Comparison of ENCODE assay signal across 13 mouse cellular contexts in genomic region chr5:39126270-39126691, GRCm38 (mm10).
DNase-seq lines count a peak whose midpoint lies in the region; ATAC-seq and TF ChIP-seq lines count a peak whose summit lies in the region.
"Had no signal": no experiment of that assay in that cellular context is flagged by ENCODE, and none has a peak within 500 bp of the region (broad histone marks: within the 10 kb centered on the region; RNA-seq: fewer than 3 reads in every experiment).

No protein-coding gene starts in this region.

- no peak for TF ChIP-seq CTCF in forebrain, postnatal 0 days (IDR thresholded peaks at IDR 0.05; ENCODE audit: low read depth)
- no peak for TF ChIP-seq CTCF in thymus, adult 2 months (IDR thresholded peaks at IDR 0.05; ENCODE audit: borderline replicate concordance, control insufficient read depth, extremely low read depth, insufficient read depth, low read length, poor library complexity)

- no peak overlapping the region for H3K9ac ChIP-seq in kidney, embryonic 14.5 days (ENCODE audit: low read depth, low read length)
- no peak overlapping the region for H3K9ac ChIP-seq in forebrain, postnatal 0 days
- H3K9ac ChIP-seq: kidney, embryonic 15.5 days had no signal

- DNase-seq in adrenal gland, postnatal 14 days = peak; percentile 14
- no peak for DNase-seq in adrenal gland, adult 8-10 months
- peak; percentile 1 for DNase-seq in kidney, adult 9 months
- peak; percentile 32 for DNase-seq in brain, embryonic 18.5 days (ENCODE audit: low read depth, low spot score)
- peak; percentile 43 for DNase-seq in forebrain, postnatal 0 days
- DNase-seq in thymus, adult 2 months = no peak
- no peak for DNase-seq in gastrocnemius, postnatal 10 days
- DNase-seq: cerebellum, adult 8-10 months; heart, postnatal 14 days; lung, adult 18-20 months; right cerebral cortex, postnatal 4 days had no signal

- no peak overlapping the region for H3K4me3 ChIP-seq in kidney, embryonic 14.5 days (ENCODE audit: low read length)
- H3K4me3 ChIP-seq in forebrain, postnatal 0 days (ENCODE audit: low read depth, low read length) = no peak overlapping the region
- no peak overlapping the region for H3K4me3 ChIP-seq in thymus, adult 2 months (ENCODE audit: control insufficient read depth, insufficient read depth, low read length)
- H3K4me3 ChIP-seq: kidney, embryonic 15.5 days had no signal

- H3K27me3 ChIP-seq in kidney, embryonic 14.5 days (ENCODE audit: control insufficient read depth, insufficient read depth, low read length) = no peaks in the 10 kb centered on the region
- no peaks in the 10 kb centered on the region for H3K27me3 ChIP-seq in forebrain, postnatal 0 days (ENCODE audit: insufficient read depth, low read length)
- H3K27me3 ChIP-seq in thymus, adult 2 months (ENCODE audit: control insufficient read depth, insufficient read depth, low read length) = no peaks in the 10 kb centered on the region
- H3K27me3 ChIP-seq: kidney, embryonic 15.5 days had no signal

- WGBS in kidney, embryonic 14.5 days = 75% methylated on average over 2 of the region's 2 CpGs
- 35% methylated on average over 2 of the region's 2 CpGs for WGBS in forebrain, postnatal 0 days
- WGBS in thymus, adult 2 months = 83% methylated on average over 2 of the region's 2 CpGs

- no peaks in the 10 kb centered on the region for H3K36me3 ChIP-seq in kidney, embryonic 14.5 days (ENCODE audit: control insufficient read depth, insufficient read depth, low read length)
- no peaks in the 10 kb centered on the region for H3K36me3 ChIP-seq in forebrain, postnatal 0 days (ENCODE audit: insufficient read depth)
- no peaks in the 10 kb centered on the region for H3K36me3 ChIP-seq in thymus, adult 2 months (ENCODE audit: control insufficient read depth, insufficient read depth, low read length)
- H3K36me3 ChIP-seq: kidney, embryonic 15.5 days had no signal

- H3K9me3 ChIP-seq in kidney, embryonic 14.5 days (ENCODE audit: control insufficient read depth, low read length) = no peaks in the 10 kb centered on the region
- no peaks in the 10 kb centered on the region for H3K9me3 ChIP-seq in forebrain, postnatal 0 days (ENCODE audit: low read length)
- H3K9me3 ChIP-seq: kidney, embryonic 15.5 days had no signal

- no peaks in the 10 kb centered on the region for H3K4me1 ChIP-seq in kidney, embryonic 14.5 days (ENCODE audit: control insufficient read depth, insufficient read depth, low read length)
- no peaks in the 10 kb centered on the region for H3K4me1 ChIP-seq in forebrain, postnatal 0 days (ENCODE audit: insufficient read depth)
- H3K4me1 ChIP-seq in thymus, adult 2 months (replicated peaks; ENCODE audit: control insufficient read depth, insufficient read depth, low read length) = no peaks in the 10 kb centered on the region
- H3K4me1 ChIP-seq: kidney, embryonic 15.5 days had no signal

- no peak for ATAC-seq in kidney, embryonic 14.5 days (ENCODE audit: low FRiP score, low TSS enrichment)
- no peak for ATAC-seq in forebrain, postnatal 0 days

- no peak overlapping the region for H3K27ac ChIP-seq in kidney, embryonic 14.5 days (ENCODE audit: low read depth, low read length)
- no peak overlapping the region for H3K27ac ChIP-seq in forebrain, postnatal 0 days (ENCODE audit: low read depth, low read length)
- H3K27ac ChIP-seq in thymus, adult 2 months (ENCODE audit: control insufficient read depth, insufficient read depth, low read length) = no peak overlapping the region
- H3K27ac ChIP-seq: kidney, embryonic 15.5 days had no signal

- TF ChIP-seq POLR2A in thymus, adult 2 months (IDR thresholded peaks at IDR 0.05; ENCODE audit: control insufficient read depth, extremely low read depth, insufficient read depth, low read length, poor library complexity) = no peak

- H3K4me2 ChIP-seq in kidney, embryonic 14.5 days (replicated peaks; ENCODE audit: low read depth, low read length) = no peak overlapping the region
- H3K4me2 ChIP-seq in forebrain, postnatal 0 days (ENCODE audit: low read depth) = no peak overlapping the region
- H3K4me2 ChIP-seq: kidney, embryonic 15.5 days had no signal

Comparison
In these comparisons a context has a peak if more than half of its experiments do, and no peak if none do; other contexts are left out.
1. DNase-seq: peak in adrenal gland, postnatal 14 days (single experiment), kidney, adult 9 months (single experiment), brain, embryonic 18.5 days (single experiment) and forebrain, postnatal 0 days (single experiment); none in adrenal gland, adult 8-10 months (single experiment), thymus, adult 2 months (single experiment) and gastrocnemius, postnatal 10 days (single experiment).